Mouse (Mus musculus): ENCODE measurements around the gene Vgll4.
A peak's percentile ranks its signal among the peaks of the same experiment; 100 is the strongest.

Vgll4 gene

GRCm38 (mm10) chr6:114969213-114970120 is at the start of gene Vgll4:
TSS of gene Vgll4 (minus strand) at chr6:114969994.
- peak; percentile 85 for DNase-seq

GRCm38 (mm10) chr6:115015461-115015860 is 45.7 kb upstream of the Vgll4 start:
- no peak for DNase-seq

- peak; percentile 78 for DNase-seq
These were observed 43.8 kb upstream of the Vgll4 start for GRCm38 (mm10) chr6:115013574-115013973.

GRCm38 (mm10) chr6:115011792-115012191 is 42.0 kb upstream of the Vgll4 start:
- DNase-seq, result no peak

- no peak for DNase-seq
These were observed 41.0 kb upstream of the Vgll4 start for GRCm38 (mm10) chr6:115010815-115011214.

GRCm38 (mm10) chr6:115010304-115010703 is 40.5 kb upstream of the Vgll4 start:
- no peak for DNase-seq

- DNase-seq, result peak; percentile 52
These were observed 37.9 kb upstream of the Vgll4 start for GRCm38 (mm10) chr6:115007728-115008127.

GRCm38 (mm10) chr6:115006948-115007347 is 37.2 kb upstream of the Vgll4 start:
- no peak for DNase-seq

GRCm38 (mm10) chr6:115006065-115006464 is 36.3 kb upstream of the Vgll4 start:
- DNase-seq, result no peak

GRCm38 (mm10) chr6:115005351-115005890 is 35.6 kb upstream of the Vgll4 start:
- peak; percentile 33 for DNase-seq

GRCm38 (mm10) chr6:115004636-115005035 is 34.8 kb upstream of the Vgll4 start:
- no peak for DNase-seq

GRCm38 (mm10) chr6:114998374-114999031 is 28.7 kb upstream of the Vgll4 start:
- no peak for DNase-seq

GRCm38 (mm10) chr6:114997471-114997870 is 27.7 kb upstream of the Vgll4 start:
- DNase-seq, result no peak

GRCm38 (mm10) chr6:114996910-114997309 is 27.1 kb upstream of the Vgll4 start:
- no peak for DNase-seq

GRCm38 (mm10) chr6:114994079-114994478 is 24.3 kb upstream of the Vgll4 start:
- DNase-seq, result no peak

GRCm38 (mm10) chr6:114993659-114994058 is 23.9 kb upstream of the Vgll4 start:
- no peak for DNase-seq

GRCm38 (mm10) chr6:114991909-114992308 is 22.1 kb upstream of the Vgll4 start:
- DNase-seq, result no peak

GRCm38 (mm10) chr6:114988619-114988980 is 18.8 kb upstream of the Vgll4 start:
- DNase-seq, result peak; percentile 61

- DNase-seq, result peak; percentile 43
These were observed 18.3 kb upstream of the Vgll4 start for GRCm38 (mm10) chr6:114987966-114988618.

GRCm38 (mm10) chr6:114982671-114983070 is 12.9 kb upstream of the Vgll4 start:
- DNase-seq, result no peak

GRCm38 (mm10) chr6:114979715-114980114 is 9.9 kb upstream of the Vgll4 start:
- DNase-seq, result no peak

- no peak for DNase-seq
These were observed 7.2 kb upstream of the Vgll4 start for GRCm38 (mm10) chr6:114976915-114977419.

- no peak for DNase-seq
These were observed 4.5 kb upstream of the Vgll4 start for GRCm38 (mm10) chr6:114974331-114974730.
